Mouse (Mus musculus) embryonic fibroblast, embryonic 13.5 days (primary cell): ENCODE data around the gene Ldhc.

Experiments used
- CTCF ChIP-seq: IDR thresholded peaks from 2 replicates; pipeline ENCODE4 v1.5.1; 2011; ENCODE audit warnings: mild to moderate bottlenecking, control low read depth, low read length, moderate library complexity, borderline replicate concordance; ENCODE audit not compliant: insufficient read depth
- POLR2A ChIP-seq: IDR thresholded peaks from 2 replicates; pipeline ENCODE4 v1.6.1; 2011; ENCODE audit warnings: low read depth, mild to moderate bottlenecking, control low read depth, low read length, moderate library complexity

GRCm38 (mm10) chr7:46838104-46838671 is 22.8 kb upstream of the Ldhc start:
- TF ChIP-seq POLR2A = peak; percentile 90
- no peak for TF ChIP-seq CTCF
